Mouse (Mus musculus): ENCODE measurements around the gene Epn3.

Gene Epn3

GRCm38 (mm10) chr11:94468582-94469064 is 31.2 kb downstream of the Epn3 start:
- TF ChIP-seq GATA4 (IDR thresholded peaks at IDR 0.05; ENCODE audit: insufficient replicate concordance, low read length) = no peak

DNA sequence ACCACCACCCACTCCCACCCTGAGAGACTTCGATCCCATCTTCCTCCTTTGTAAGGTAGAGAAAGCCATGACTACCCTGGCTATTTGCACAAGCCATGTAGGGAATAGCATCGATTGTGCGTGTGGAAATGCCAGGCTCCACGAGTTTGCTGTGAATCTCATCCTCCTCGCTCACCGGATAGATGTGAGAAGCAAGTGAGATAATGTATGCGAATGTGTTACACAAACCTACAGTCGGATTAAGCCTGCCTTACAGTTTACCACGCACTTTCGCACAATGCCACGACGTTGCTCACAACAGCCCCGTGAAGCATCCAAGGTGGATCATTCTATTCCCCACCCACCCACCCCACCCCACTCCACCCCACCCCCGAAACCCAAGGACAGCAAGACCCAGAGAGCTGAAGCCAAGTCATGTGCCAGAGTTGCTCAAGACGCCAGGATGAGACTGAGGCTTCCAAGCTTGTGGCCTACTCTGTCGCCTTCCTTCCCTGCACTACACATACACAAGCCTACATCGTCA is 33.4 kb downstream of the Epn3 start:
- no peak for TF ChIP-seq GATA4 (IDR thresholded peaks at IDR 0.05; ENCODE audit: insufficient replicate concordance, low read length)

GRCm38 (mm10) chr11:94464170-94464569 is 35.6 kb downstream of the Epn3 start:
- TF ChIP-seq GATA4 (IDR thresholded peaks at IDR 0.05; ENCODE audit: insufficient replicate concordance, low read length) = no peak

GRCm38 (mm10) chr11:94461856-94462255 is 37.9 kb downstream of the Epn3 start:
- TF ChIP-seq GATA4 (IDR thresholded peaks at IDR 0.05; ENCODE audit: insufficient replicate concordance, low read length) = no peak

DNA sequence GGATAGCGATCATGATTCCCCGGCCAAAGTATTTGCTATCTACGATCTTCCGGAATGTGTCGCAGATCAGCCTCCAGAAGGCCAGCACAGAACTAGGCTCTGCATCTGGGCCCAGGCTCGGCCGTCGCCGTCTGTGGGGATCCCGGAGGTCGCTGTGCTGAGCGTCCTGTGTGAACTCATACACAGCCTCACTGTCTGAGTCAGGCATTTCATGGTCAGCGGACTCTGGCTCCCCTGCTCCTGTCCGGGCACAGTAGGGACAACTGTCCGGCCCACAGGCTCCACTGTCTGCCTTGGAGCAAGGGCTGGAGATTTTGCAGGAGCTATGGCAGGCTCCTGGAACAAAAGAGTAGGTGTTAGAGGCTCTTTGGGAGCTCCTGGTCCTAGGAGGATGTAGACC is 42.8 kb downstream of the Epn3 start:
- no peak for TF ChIP-seq GATA4 (IDR thresholded peaks at IDR 0.05; ENCODE audit: insufficient replicate concordance, low read length)

DNA sequence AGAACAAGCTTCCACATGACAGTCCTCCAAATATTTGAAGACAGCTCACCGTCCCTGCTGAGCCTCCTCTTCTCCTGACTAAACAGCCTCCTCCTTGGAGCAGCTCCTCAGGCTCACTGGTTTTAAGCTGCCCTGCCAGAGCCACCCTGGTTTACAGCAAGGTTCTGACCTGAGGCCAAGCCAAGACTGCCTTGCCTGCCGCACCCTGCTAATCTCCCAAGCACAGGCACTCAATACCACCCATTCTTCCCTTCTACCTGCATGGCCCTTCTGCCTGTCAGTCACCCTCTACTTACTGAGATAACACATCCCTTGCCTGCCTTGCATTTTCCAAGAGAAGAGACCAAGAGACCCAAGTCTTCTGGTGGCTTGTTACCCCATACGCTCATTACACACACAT is 43.4 kb downstream of the Epn3 start:
- no peak for TF ChIP-seq GATA4 (IDR thresholded peaks at IDR 0.05; ENCODE audit: insufficient replicate concordance, low read length)

DNA sequence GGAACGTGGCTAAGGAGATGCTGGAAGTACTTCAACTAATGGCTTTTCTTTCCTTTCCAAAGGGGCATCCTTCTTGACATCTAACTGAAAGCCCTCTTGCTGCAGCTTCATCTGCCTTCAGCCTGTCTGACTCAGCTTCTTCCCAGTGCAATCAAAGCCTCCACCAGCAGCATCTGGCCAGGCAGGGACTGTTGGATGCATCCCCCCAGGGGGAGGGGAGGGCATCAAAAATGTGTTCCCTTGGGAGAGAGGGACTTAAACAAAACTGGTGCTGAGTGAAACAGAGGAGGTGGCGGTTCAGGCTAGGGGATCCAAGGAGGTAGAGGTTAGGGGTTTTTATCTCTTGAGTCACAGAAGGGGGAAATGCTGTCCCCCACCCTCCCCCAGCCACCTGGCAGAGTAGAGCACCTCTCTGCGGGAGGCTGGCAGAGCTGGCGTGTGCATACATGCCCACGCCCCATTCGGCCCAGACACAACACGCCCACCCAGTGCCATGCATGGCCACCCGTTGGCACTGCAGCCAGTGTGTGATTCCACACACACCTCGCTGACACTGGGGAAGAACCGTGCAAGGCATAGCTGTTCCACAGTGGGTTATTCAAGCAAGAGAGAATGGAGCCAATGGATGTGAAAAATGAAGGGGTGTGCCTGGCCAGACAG is 44.5 kb downstream of the Epn3 start:
- no peak for TF ChIP-seq GATA4 (IDR thresholded peaks at IDR 0.05; ENCODE audit: insufficient replicate concordance, low read length)

- TF ChIP-seq GATA4 (IDR thresholded peaks at IDR 0.05; ENCODE audit: insufficient replicate concordance, low read length) = no peak
Observed at GRCm38 (mm10) chr11:94454756-94455155, 45.0 kb downstream of the Epn3 start.

- TF ChIP-seq GATA4 (IDR thresholded peaks at IDR 0.05; ENCODE audit: insufficient replicate concordance, low read length) = no peak
Observed at GRCm38 (mm10) chr11:94451091-94451773, 48.5 kb downstream of the Epn3 start.

- no peak for TF ChIP-seq GATA4 (IDR thresholded peaks at IDR 0.05; ENCODE audit: insufficient replicate concordance, low read length)
Observed at GRCm38 (mm10) chr11:94449886-94450285, 49.9 kb downstream of the Epn3 start.

DNA sequence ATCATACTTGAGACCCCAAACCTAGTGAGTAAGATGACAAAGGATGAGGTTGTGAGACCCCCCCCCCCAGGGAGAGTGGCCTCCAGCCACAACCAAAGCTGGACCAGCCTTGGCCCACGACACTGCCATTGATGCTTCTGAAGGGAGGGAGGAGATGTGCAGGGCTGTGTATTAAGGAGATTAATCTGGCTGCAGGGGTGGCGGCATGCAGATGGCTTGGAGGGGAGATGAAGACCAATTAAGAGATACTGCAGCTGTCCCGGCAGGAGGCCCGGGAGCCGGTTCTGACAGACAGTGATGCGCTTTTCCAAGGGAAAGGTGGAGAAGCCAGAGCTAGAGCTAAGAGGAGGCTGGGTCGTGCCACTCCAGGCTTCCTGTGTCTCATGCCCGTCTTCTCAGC is 50.5 kb downstream of the Epn3 start:
- TF ChIP-seq GATA4 (IDR thresholded peaks at IDR 0.05; ENCODE audit: insufficient replicate concordance, low read length) = no peak

- no peak for TF ChIP-seq GATA4 (IDR thresholded peaks at IDR 0.05; ENCODE audit: insufficient replicate concordance, low read length)
Observed at GRCm38 (mm10) chr11:94447017-94447416, 52.8 kb downstream of the Epn3 start.

DNA sequence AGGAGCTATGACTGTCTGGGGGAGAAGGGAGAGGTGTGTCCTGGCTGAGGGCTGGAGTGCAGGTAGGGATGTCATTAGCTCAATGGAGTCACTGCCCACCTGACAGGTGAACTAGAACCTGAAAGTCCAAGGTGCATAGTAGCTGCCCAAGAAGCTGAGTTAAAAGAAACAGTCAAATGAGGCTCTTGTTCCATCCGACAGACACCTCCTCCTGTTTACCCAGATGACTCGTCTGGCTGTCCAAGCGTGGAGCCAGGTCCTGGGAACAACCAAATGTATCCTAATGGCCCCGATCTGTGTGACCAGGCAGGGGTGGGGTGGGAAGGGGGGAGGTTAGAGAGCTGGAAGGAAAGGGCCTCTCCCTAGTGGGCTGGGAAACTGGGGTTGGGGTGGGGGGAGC is 54.5 kb downstream of the Epn3 start:
- no peak for TF ChIP-seq GATA4 (IDR thresholded peaks at IDR 0.05; ENCODE audit: insufficient replicate concordance, low read length)

GRCm38 (mm10) chr11:94444829-94445228 is 54.9 kb downstream of the Epn3 start:
- no peak for TF ChIP-seq GATA4 (IDR thresholded peaks at IDR 0.05; ENCODE audit: insufficient replicate concordance, low read length)

- TF ChIP-seq GATA4 (IDR thresholded peaks at IDR 0.05; ENCODE audit: insufficient replicate concordance, low read length) = no peak
Observed at GRCm38 (mm10) chr11:94441752-94442151, 58.0 kb downstream of the Epn3 start.

- TF ChIP-seq GATA4 (IDR thresholded peaks at IDR 0.05; ENCODE audit: insufficient replicate concordance, low read length) = no peak
Observed at GRCm38 (mm10) chr11:94441122-94441521, 58.7 kb downstream of the Epn3 start.

All from liver, adult (tissue).